7 mouse cellular contexts compared by ENCODE assay signal in genomic region chr11:23665798-23666501, GRCm38 (mm10). TPM values are rescaled to one million over a fixed set of nuclear protein-coding genes. Genes with fewer than 3 reads are reported as not detected.
DNase-seq lines count a peak whose midpoint lies in the region; ATAC-seq lines count a peak whose summit lies in the region.

TSS of gene Pex13 (minus strand) at chr11:23665959.

- under 1% methylated on average over 49 of the region's 49 CpGs for WGBS in embryonic facial prominence, embryonic 10.5 days
- WGBS in limb, embryonic 10.5 days = under 1% methylated on average over 49 of the region's 49 CpGs
- under 1% methylated on average over 49 of the region's 49 CpGs for WGBS in midbrain, embryonic 13.5 days

- DNase-seq in adrenal gland, postnatal 10 days = peak; percentile 97
- DNase-seq in embryonic facial prominence, embryonic 10.5 days (ENCODE audit: low spot score) = peak; percentile 99
- peak; percentile 88 for DNase-seq in kidney, adult 11 months
- peak; percentile 98 for DNase-seq in limb, embryonic 10.5 days (ENCODE audit: low spot score)
- peak; percentile 83 for DNase-seq in spleen, adult 12 weeks (ENCODE audit: low spot score)

- no peaks in the 10 kb centered on the region for H3K27me3 ChIP-seq in embryonic facial prominence, embryonic 10.5 days (replicated peaks; ENCODE audit: low read depth, poor library complexity, severe bottlenecking)
- no peaks in the 10 kb centered on the region for H3K27me3 ChIP-seq in limb, embryonic 10.5 days (ENCODE audit: low read depth, poor library complexity, severe bottlenecking)
- H3K27me3 ChIP-seq in midbrain, embryonic 13.5 days = no peaks in the 10 kb centered on the region

- no peaks in the 10 kb centered on the region for H3K9me3 ChIP-seq in embryonic facial prominence, embryonic 10.5 days
- H3K9me3 ChIP-seq in limb, embryonic 10.5 days (replicated peaks) = no peaks in the 10 kb centered on the region
- H3K9me3 ChIP-seq in midbrain, embryonic 13.5 days = no peaks in the 10 kb centered on the region

- peaks cover 18% of the 10 kb centered on the region for H3K4me1 ChIP-seq in embryonic facial prominence, embryonic 10.5 days
- H3K4me1 ChIP-seq in limb, embryonic 10.5 days = peaks cover 17% of the 10 kb centered on the region
- peaks cover 31% of the 10 kb centered on the region for H3K4me1 ChIP-seq in midbrain, embryonic 13.5 days (replicated peaks)

- peak within 1 kb of the TSS; percentile 92 for H3K9ac ChIP-seq in midbrain, embryonic 13.5 days (replicated peaks)

- peak within 1 kb of the TSS; percentile 95 for H3K27ac ChIP-seq in embryonic facial prominence, embryonic 10.5 days (replicated peaks)
- H3K27ac ChIP-seq in limb, embryonic 10.5 days = peak within 1 kb of the TSS; percentile 94
- peak within 1 kb of the TSS; percentile 95 for H3K27ac ChIP-seq in midbrain, embryonic 13.5 days

- peak within 1 kb of the TSS; percentile 64 for H3K4me2 ChIP-seq in midbrain, embryonic 13.5 days (replicated peaks)

- H3K4me3 ChIP-seq in embryonic facial prominence, embryonic 10.5 days = peak within 1 kb of the TSS; percentile 92
- H3K4me3 ChIP-seq in limb, embryonic 10.5 days = peak within 1 kb of the TSS; percentile 80
- peak within 1 kb of the TSS; percentile 93 for H3K4me3 ChIP-seq in midbrain, embryonic 13.5 days (replicated peaks)

- ATAC-seq in granulocyte monocyte progenitor cell, adult 5-6 weeks (replicated peaks; ENCODE audit: poor library complexity, severe bottlenecking) = peak; percentile 95
- peak; percentile 99 for ATAC-seq in midbrain, embryonic 13.5 days

- peaks cover 12% of the 10 kb centered on the region for H3K36me3 ChIP-seq in embryonic facial prominence, embryonic 10.5 days (replicated peaks)
- H3K36me3 ChIP-seq in limb, embryonic 10.5 days = peaks cover 10% of the 10 kb centered on the region
- H3K36me3 ChIP-seq in midbrain, embryonic 13.5 days = peaks cover 3% of the 10 kb centered on the region; the same call in 1 of the 2 replicates

RNA-seq across cellular contexts. Expression of gene Pex13, which starts in this region (rescaled TPM):
- total RNA-seq in adrenal gland, postnatal 10 days (2021) = 10 to 100 TPM; 56.8 to 59.9 TPM
- polyA plus RNA-seq in embryonic facial prominence, embryonic 10.5 days (2016; fragmentation: Nextera tagmentation; extraction: Ambion mirVana) = 32.7 and 35.8 TPM in 2 replicates
- 11.2 and 18.0 TPM in 2 replicates for total RNA-seq in granulocyte monocyte progenitor cell, adult 5-6 weeks (2014; fragmentation: Nextera tagmentation)
- total RNA-seq in granulocyte monocyte progenitor cell, adult 5-6 weeks (2017) = 17.0 and 38.1 TPM in 2 replicates
- 36.6 and 37.6 TPM in 2 replicates for polyA plus RNA-seq in limb, embryonic 10.5 days (2016; fragmentation: Nextera tagmentation; extraction: Ambion mirVana)
- 34.7 and 41.8 TPM in 2 replicates for polyA plus RNA-seq in midbrain, embryonic 13.5 days (2015; fragmentation: Nextera tagmentation; extraction: Ambion mirVana)

Comparison
In these comparisons a context has a peak if more than half of its experiments do, and no peak if none do; other contexts are left out.
1. Peak in every context shown above with its lines: DNase-seq, ATAC-seq, H3K4me3 ChIP-seq and H3K27ac ChIP-seq.